Mouse (Mus musculus) embryonic facial prominence, embryonic 12.5 days (tissue): Measurements from ENCODE around the gene Zfp871. TPM values are rescaled to one million over a fixed set of nuclear protein-coding genes. Genes with fewer than 3 reads are reported as not detected.
"Not testable (repeated sequence)": the region's sequence is repeated elsewhere in the genome, so short reads cannot be mapped to it uniquely, and the experiment has no call there.

ENCODE experiments used
- ATAC-seq: fragments of 200-750 bp; cut with Nextera tagmentation; 2 replicates; pipeline ENCODE4 v1.8.0; 2017; ENCODE audit not compliant: insufficient number of reproducible peaks, insufficient read depth, low FRiP score, low TSS enrichment
- H3K27ac ChIP-seq: fragments of 300-500 bp; sonication (generic); 2 replicates; pipeline ENCODE4 v1.5.1; 2016; ENCODE audit warnings: mild to moderate bottlenecking
- H3K27me3 ChIP-seq: fragments of 300-500 bp; sonication (generic); 2 replicates; pipeline ENCODE4 v1.6.1; 2016; ENCODE audit warnings: mild to moderate bottlenecking, moderate library complexity
- H3K36me3 ChIP-seq: fragments of 300-500 bp; sonication (generic); 2 replicates; pipeline ENCODE4 v1.6.1; 2016; ENCODE audit warnings: mild to moderate bottlenecking
- H3K4me1 ChIP-seq: fragments of 300-500 bp; sonication (generic); 2 replicates; pipeline ENCODE4 v1.6.1; 2016
- H3K4me2 ChIP-seq: fragments of 300-500 bp; sonication (generic); replicated peaks from 2 replicates; pipeline ENCODE4 v1.6.1; 2016; ENCODE audit warnings: mild to moderate bottlenecking, moderate library complexity
- H3K4me3 ChIP-seq: fragments of 300-500 bp; sonication (generic); 2 replicates; pipeline ENCODE4 v1.5.1; 2016; ENCODE audit warnings: mild to moderate bottlenecking
- H3K9ac ChIP-seq: fragments of 300-500 bp; sonication (generic); 2 replicates; pipeline ENCODE4 v1.6.1; 2016; ENCODE audit warnings: mild to moderate bottlenecking, moderate library complexity
- H3K9me3 ChIP-seq: fragments of 300-500 bp; sonication (generic); 2 replicates; pipeline ENCODE4 v1.6.1; 2016; ENCODE audit warnings: mild to moderate bottlenecking, moderate library complexity
- WGBS: fragments of 180-500 bp; shearing (Covaris S2); methylation state at CpG from one replicate; pipeline ENCODE4 v1.1.7; 2016; 5-methylcytosine and 5-hydroxymethylcytosine counted together
- polyA plus RNA-seq: library from polyadenylated mRNA; unstranded; fragments of >200 nt; fragmentation: Nextera tagmentation; extraction: Ambion mirVana; gene quantifications from 2 replicates; pipeline ENCODE4 v1.2.1, GENCODE M21; 2016

Gene Zfp871
- polyA plus RNA-seq, 1 experiment from 2014 or later: 51.2 TPM

GRCm38 (mm10) chr17:32729029-32729428 lies 59.1 kb downstream of the Zfp871 start:
- H3K9me3 ChIP-seq: 0 out of 2 replicates have a peak, but pooled peaks cover 5% of the 10 kb centered on the region
- no peak for ATAC-seq
- no peak overlapping the region for H3K9ac ChIP-seq
- H3K4me2 ChIP-seq: no peak overlapping the region
- no peaks in the 10 kb centered on the region for H3K27me3 ChIP-seq
- no peak overlapping the region for H3K4me3 ChIP-seq
- H3K4me1 ChIP-seq: no peaks in the 10 kb centered on the region
- H3K36me3 ChIP-seq: no peaks in the 10 kb centered on the region
- WGBS: 74% methylated on average over 3 of the region's 3 CpGs
- H3K27ac ChIP-seq: no peak overlapping the region

DNA sequence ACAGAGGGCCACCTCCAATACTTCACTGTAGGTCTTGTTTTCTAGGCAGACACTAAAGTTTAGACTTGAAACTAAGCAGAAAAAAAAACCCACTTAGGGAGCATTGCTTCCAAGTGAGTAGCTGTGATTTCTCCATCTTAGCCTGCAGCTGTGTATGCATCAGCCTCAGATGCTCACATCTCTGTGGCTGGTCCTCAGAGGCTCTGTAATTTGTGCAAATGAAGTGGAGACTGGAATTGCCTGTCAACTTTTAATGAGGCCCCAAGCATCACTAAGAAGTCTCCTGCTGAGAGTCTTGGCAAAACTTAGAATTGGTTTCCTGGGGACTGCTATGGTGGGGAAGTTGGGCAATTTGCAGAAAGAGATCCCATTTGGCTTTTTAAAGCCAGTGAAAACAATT lies 61.7 kb downstream of the Zfp871 start:
- H3K36me3 ChIP-seq, H3K9ac ChIP-seq, ATAC-seq, H3K4me1 ChIP-seq, H3K27me3 ChIP-seq, H3K27ac ChIP-seq, H3K4me3 ChIP-seq, H3K9me3 ChIP-seq, H3K4me2 ChIP-seq: not testable (repeated sequence)

GRCm38 (mm10) chr17:32722771-32723170 lies 65.3 kb downstream of the Zfp871 start:
- Histone ChIP-seq H3K9ac (no peak overlapping the region), H3K9me3 (peaks cover 3% of the 10 kb centered on the region; the same call in 1 of the 2 replicates), H3K27ac (no peak overlapping the region), H3K4me2 (no peak overlapping the region), H3K36me3 (no peaks in the 10 kb centered on the region), H3K4me3 (no peak overlapping the region), H3K27me3 (no peaks in the 10 kb centered on the region), H3K4me1 (no peaks in the 10 kb centered on the region)
- WGBS: 76% methylated on average over 7 of the region's 7 CpGs
- no peak for ATAC-seq

DNA sequence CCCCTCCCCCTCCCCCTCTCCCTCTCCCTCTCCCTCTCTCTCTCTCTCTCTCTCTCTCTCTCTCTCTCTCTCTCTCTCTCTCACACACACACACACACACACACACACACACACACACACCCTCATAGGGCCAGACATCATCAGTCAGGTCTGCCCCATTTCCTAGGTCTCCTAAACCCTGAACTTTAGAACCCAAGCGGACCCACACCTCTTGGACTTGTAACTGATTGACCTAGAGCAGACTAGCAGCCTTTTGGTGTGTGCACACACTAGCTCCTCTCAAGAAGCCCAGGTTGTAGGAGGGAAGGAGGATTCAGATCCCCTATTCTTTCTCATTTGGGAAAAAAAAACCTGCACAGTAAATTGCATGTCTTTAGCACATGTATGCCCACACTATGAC lies 65.9 kb downstream of the Zfp871 start:
- not testable (repeated sequence) for H3K9ac ChIP-seq, H3K4me2 ChIP-seq, H3K36me3 ChIP-seq, H3K4me1 ChIP-seq, H3K27me3 ChIP-seq, H3K27ac ChIP-seq, ATAC-seq, H3K9me3 ChIP-seq, H3K4me3 ChIP-seq
- WGBS: 87% methylated on average over 1 of the region's 1 CpGs

Other genes starting within 250 kb of the Zfp871 start
- not detected in 2 replicates for gene Cyp4f37, start 167.0 kb downstream of the Zfp871 start, polyA plus RNA-seq
- not detected in 2 replicates for gene Cyp4f40, start 129.4 kb downstream of the Zfp871 start, polyA plus RNA-seq
- gene Cyp4f15, start 102.7 kb downstream of the Zfp871 start, polyA plus RNA-seq: 0.15 and 0.24 TPM in 2 replicates
- gene Zfp811, start 21.6 kb upstream of the Zfp871 start, polyA plus RNA-seq: 9.6 and 10.3 TPM in 2 replicates
- gene Zfp799, start 42.0 kb upstream of the Zfp871 start, polyA plus RNA-seq: 19.4 and 23.5 TPM in 2 replicates
- 8.9 and 9.0 TPM in 2 replicates for gene Zfp870, start 103.4 kb upstream of the Zfp871 start, polyA plus RNA-seq
- gene Cyp4f14, start 129.1 kb upstream of the Zfp871 start, polyA plus RNA-seq: not detected in 2 replicates
- gene Cyp4f13, start 159.1 kb upstream of the Zfp871 start, polyA plus RNA-seq: 8.0 and 8.8 TPM in 2 replicates
- 12.2 and 12.6 TPM in 2 replicates for gene Zfp472, start 177.5 kb upstream of the Zfp871 start, polyA plus RNA-seq
- 15.9 and 16.1 TPM in 2 replicates for gene Zfp952, start 204.8 kb upstream of the Zfp871 start, polyA plus RNA-seq
- gene Zfp763, start 245.1 kb upstream of the Zfp871 start, polyA plus RNA-seq: 22.3 and 23.3 TPM in 2 replicates